Mouse (Mus musculus): ENCODE measurements around the gene B4galnt4.
A peak's percentile ranks its signal among the peaks of the same experiment; 100 is the strongest.

Gene B4galnt4

DNA sequence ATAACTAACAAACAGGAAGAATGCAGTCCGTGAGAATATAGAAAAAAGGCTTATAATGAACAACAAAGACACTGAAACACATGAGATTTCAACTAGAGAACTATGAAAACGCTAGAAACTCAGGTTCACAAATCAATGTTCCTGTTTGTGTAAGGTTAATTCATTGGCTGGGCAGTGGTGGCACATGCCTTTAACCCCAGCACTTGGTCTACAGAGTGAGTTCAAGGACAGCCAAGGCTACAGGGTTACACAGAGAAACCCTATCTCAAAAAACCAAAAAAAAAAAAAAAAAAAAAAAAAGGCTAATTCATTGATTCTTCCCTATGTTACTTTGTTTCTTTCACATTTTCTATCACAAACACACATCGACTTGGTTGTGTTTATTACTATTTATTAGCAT, 59.7 kb downstream of the B4galnt4 start:
- DNase-seq (ENCODE audit: low spot score), result no peak

DNA sequence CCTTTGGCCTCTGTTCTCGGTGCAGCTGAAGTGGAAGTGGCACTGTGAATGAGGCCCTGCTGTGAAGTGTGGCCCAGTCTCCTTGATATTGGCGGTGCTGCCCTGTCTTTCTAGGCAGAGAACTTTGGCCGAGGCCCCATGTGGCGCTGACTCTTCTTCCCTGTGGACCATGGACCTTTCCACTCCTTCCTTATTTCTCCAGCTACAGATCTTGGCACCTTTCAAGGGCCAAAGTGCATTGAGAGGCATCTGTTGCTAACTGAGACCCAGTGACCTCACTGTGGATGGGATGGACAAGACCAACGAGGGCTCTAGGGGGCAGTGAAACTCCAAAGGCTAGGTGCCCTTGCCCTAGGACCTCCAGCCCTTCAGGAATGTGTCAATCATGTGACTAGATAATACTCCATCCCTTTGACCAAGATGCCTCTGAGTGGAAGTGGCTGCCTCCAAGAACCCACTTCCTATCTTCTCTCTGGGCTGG, 60.2 kb downstream of the B4galnt4 start:
- peak; percentile 86 for DNase-seq (ENCODE audit: low spot score)
